Mouse (Mus musculus) cerebellum, adult 2 months (tissue): ENCODE measurements at regions not wholly inside any gene's neighbourhood (a gene's known extent, or its start where the extent isn't known, plus 50 kb on each side); places are given as distances from the start of the nearest gene placed in this dataset.

Source experiments
- DNase-seq, 2 experiments: peaks; one replicate each; pipeline ENCODE4 v3.0.0; 2021
- H3K27ac ChIP-seq: fragments of 200-500 bp; 2 replicates; pipeline ENCODE4 v1.5.1; 2012; ENCODE audit warnings: low read length, control low read depth, inconsistent platforms; ENCODE audit not compliant: insufficient read depth
- H3K27me3 ChIP-seq: fragments of 200-500 bp; 2 replicates; pipeline ENCODE4 v1.6.1; 2012; ENCODE audit warnings: inconsistent platforms, mild to moderate bottlenecking, low read length, moderate library complexity; ENCODE audit not compliant: control insufficient read depth, insufficient read depth
- H3K4me1 ChIP-seq: fragments of 200-500 bp; 2 replicates; pipeline ENCODE4 v1.6.1; 2011; ENCODE audit warnings: low read length; ENCODE audit not compliant: control insufficient read depth, insufficient read depth
- H3K4me3 ChIP-seq: fragments of 200-500 bp; replicated peaks from 2 replicates; pipeline ENCODE3; 2011; ENCODE audit warnings: mild to moderate bottlenecking, low read depth, low read length, control low read depth; ENCODE audit not compliant: insufficient read depth
- CTCF ChIP-seq: fragments of 200-500 bp; IDR thresholded peaks from 2 replicates; pipeline ENCODE4 v1.5.1; 2011; ENCODE audit warnings: low read depth, mild to moderate bottlenecking, control low read depth, low read length, moderate library complexity, borderline replicate concordance; ENCODE audit not compliant: insufficient read depth
- POLR2A ChIP-seq: fragments of 200-500 bp; IDR thresholded peaks from 2 replicates; pipeline ENCODE4 v1.6.1; 2011; ENCODE audit warnings: low read length, control low read depth, borderline replicate concordance; ENCODE audit not compliant: insufficient read depth
- WGBS: fragments of 180-500 bp; shearing (Covaris S2); methylation state at CpG from one replicate; pipeline ENCODE4 v1.1.7; 2018; 5-methylcytosine and 5-hydroxymethylcytosine counted together

DNA sequence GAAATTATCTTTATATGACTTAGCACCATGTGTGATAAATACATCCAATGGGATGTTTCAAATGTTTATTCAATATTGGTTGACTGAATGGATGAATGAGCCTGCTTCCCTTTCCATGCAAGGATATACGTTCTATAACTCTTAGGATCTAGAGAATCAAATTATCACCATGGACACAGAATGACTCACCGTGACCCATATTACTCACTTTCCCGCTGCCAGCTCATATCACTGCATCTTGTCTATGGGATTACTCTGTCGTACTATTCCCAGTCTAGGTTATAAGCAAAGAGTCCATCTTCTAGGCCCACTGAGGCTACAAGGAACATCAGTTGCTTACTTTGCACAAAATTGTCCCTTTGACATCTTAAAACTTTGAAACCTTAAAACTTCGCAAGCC lies 141.0 kb upstream of the Thbs1 start:
- Histone ChIP-seq H3K27ac (no peak overlapping the region), H3K4me1 (no peaks in the 10 kb centered on the region), H3K4me3 (no peak overlapping the region), H3K27me3 (no peaks in the 10 kb centered on the region)
- 87% methylated on average over 5 of the region's 5 CpGs for WGBS
- DNase-seq = no peak
- no peak for TF ChIP-seq POLR2A
- no peak for TF ChIP-seq CTCF

DNA sequence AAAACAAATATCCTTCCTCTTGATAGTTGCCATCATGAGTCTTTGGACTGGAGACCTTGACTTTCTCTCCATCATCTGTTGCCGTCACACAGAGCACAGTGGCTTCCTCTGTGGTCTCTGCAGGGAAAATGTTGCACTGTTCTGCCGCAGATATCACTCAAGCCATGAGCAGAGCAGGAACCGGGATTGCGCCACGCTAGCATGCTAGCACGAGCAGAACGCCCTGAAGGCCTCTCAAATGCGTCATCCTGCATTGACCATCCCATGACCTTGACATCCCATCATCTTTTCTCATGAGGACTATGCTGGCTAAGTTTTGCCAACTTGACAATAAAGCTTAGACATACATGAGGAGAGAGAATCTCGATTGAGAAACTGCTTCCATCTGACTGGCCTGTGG lies 134.6 kb upstream of the Thbs1 start:
- TF ChIP-seq POLR2A (no peak), CTCF (no peak)
- Histone ChIP-seq H3K4me1 (no peaks in the 10 kb centered on the region), H3K27ac (no peak overlapping the region), H3K4me3 (no peak overlapping the region), H3K27me3 (no peaks in the 10 kb centered on the region)
- 84% methylated on average over 9 of the region's 9 CpGs for WGBS
- no peak for DNase-seq

DNA sequence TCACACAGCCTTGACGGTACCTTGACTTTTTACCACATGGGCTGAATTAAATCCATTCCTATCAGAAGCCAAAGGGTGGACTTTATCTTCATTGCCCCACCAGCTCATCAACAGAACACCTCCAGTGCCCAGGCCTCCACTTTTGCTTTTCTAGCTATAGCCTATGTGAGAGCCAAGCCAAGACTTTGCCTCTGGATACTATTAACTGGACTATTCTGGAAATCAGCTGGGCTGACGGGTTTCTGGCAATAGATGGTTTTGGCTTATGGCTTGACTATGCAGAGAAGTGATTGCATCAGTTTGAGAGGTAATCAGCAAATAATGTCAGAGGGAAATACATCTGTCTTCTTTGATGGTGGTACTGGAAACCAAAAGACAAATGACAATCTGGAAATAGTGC lies 130.8 kb upstream of the Thbs1 start:
- 82% methylated on average over 2 of the region's 2 CpGs for WGBS
- Histone ChIP-seq H3K4me1 (no peaks in the 10 kb centered on the region), H3K4me3 (no peak overlapping the region), H3K27me3 (no peaks in the 10 kb centered on the region), H3K27ac (no peak overlapping the region)
- TF ChIP-seq POLR2A = no peak
- TF ChIP-seq CTCF = no peak
- no peak for DNase-seq

- no peak for TF ChIP-seq CTCF
- TF ChIP-seq POLR2A = no peak
- 94% methylated on average over 5 of the region's 5 CpGs for WGBS
- no peak overlapping the region for H3K4me3 ChIP-seq
These were observed 127.1 kb upstream of the Thbs1 start for GRCm38 (mm10) chr2:117984569-117984968.

DNA sequence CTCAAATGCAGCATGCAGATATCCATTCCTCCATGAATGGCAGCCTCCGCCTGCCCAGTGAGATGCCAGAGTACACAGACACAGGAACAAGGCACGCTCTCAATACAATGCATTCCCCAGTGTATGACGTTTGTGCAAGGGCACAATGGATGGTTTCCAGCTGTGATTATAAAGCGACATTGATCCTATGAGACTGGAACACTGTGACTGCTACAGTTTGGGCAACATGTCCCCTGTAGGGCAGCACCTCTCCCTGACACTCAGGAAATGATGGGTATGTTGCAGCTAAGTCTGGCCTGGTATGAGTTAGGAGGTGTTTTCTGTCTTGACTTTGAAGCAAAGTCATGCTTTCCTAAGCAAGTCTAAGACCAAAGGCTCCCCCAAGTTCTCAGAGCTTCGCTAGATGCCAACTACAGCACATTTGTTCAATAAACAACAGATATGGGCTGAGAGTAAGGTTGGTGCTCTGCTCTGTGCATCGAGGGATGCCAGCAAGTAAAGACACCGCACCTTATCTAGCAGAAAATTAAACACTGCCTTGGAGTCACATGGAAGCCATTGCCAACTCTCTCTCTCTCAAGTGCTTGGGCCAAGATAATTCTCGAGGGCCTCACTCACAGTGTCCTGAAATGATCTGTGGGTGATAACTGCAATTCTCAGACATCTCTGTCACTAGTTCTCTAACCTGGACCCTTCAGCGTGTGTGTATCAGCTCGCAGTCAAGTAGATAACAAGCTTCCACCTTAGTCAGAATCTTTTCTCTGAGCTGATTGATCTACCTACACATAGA lies 124.1 kb upstream of the Thbs1 start:
- H3K27me3 ChIP-seq = no peaks in the 10 kb centered on the region
- DNase-seq = no peak
- H3K4me1 ChIP-seq = no peaks in the 10 kb centered on the region
- TF ChIP-seq CTCF = no peak
- TF ChIP-seq POLR2A = no peak
- H3K4me3 ChIP-seq = no peak overlapping the region
- WGBS = 61% methylated on average over 10 of the region's 10 CpGs
- no peak overlapping the region for H3K27ac ChIP-seq

More at GRCm38 (mm10) chr2:117984569-117984968, 127.1 kb upstream of the Thbs1 start:
- Histone ChIP-seq H3K27me3 (no peaks in the 10 kb centered on the region), H3K4me1 (no peaks in the 10 kb centered on the region), H3K27ac (no peak overlapping the region)
- DNase-seq = no peak

- 78% methylated on average over 11 of the region's 11 CpGs for WGBS
These were observed 123.1 kb upstream of the Thbs1 start for GRCm38 (mm10) chr2:117988396-117989173.

GRCm38 (mm10) chr2:117989215-117989614 lies 122.5 kb upstream of the Thbs1 start:
- Histone ChIP-seq H3K27ac (no peak overlapping the region), H3K4me3 (no peak overlapping the region), H3K27me3 (no peaks in the 10 kb centered on the region), H3K4me1 (no peaks in the 10 kb centered on the region)
- 82% methylated on average over 8 of the region's 8 CpGs for whole genome bisulfite sequencing
- TF ChIP-seq POLR2A (no peak), CTCF (no peak)
- no peak for DNase-seq

More at GRCm38 (mm10) chr2:117988396-117989173, 123.1 kb upstream of the Thbs1 start:
- no peak overlapping the region for H3K27ac ChIP-seq
- no peaks in the 10 kb centered on the region for H3K4me1 ChIP-seq
- no peak for DNase-seq
- no peaks in the 10 kb centered on the region for H3K27me3 ChIP-seq
- TF ChIP-seq POLR2A (no peak), CTCF (no peak)
- H3K4me3 ChIP-seq = no peak overlapping the region
